Mouse (Mus musculus): ENCODE measurements at regions not wholly inside any gene's neighbourhood (a gene's known extent, or its start where the extent isn't known, plus 50 kb on each side); places are given as distances from the start of the nearest gene placed in this dataset.
"Not testable (repeated sequence)": the region's sequence is repeated elsewhere in the genome, so short reads cannot be mapped to it uniquely, and the experiment has no call there.

GRCm38 (mm10) chr19:9316162-9316561, 180.7 kb upstream of the Asrgl1 start:
- TF ChIP-seq CTCF (conservative IDR thresholded peaks at IDR 0.05; ENCODE audit: insufficient read depth, insufficient read length, low read depth, low read length); POLR2A (IDR thresholded peaks at IDR 0.05; ENCODE audit: low read depth, low read length): not testable (repeated sequence)
